Mouse (Mus musculus): ENCODE results near the gene Ctu2.

DNA sequence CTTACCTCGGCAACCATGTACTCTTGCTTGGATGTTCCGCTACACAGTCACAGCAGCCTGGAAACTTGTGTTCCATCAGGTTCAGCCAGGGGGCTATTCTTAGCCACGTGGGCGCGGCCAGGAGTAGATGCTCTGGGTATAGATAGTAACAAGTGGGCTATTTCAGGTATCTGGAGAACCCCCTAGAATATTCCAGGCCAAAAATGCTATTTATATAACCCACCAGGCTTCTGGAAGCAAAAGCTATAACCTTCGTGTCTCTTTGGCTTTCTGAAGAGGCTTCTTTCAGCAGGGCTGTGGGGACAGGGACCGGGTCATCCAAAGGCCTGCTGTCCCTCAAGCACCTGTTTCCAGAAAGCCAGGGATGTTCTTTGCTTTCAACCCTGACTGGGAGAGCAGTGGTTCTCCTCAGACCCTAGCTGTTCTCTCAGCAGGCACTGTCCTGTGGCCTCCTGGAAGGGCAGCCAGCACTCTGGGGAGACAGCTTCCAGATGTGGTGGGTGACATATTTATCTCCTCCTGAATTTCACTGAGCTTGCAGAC is 24.7 kb upstream of the Ctu2 start:
- TF ChIP-seq CTCF (conservative IDR thresholded peaks at IDR 0.05; ENCODE audit: low read length) (no peak), NANOG (IDR thresholded peaks at IDR 0.05; ENCODE audit: borderline replicate concordance, low read length) (no peak)
